ENCODE assay signal across 17 mouse cellular contexts in genomic region chr7:49025991-49026390, GRCm38 (mm10).
"Had no signal": no experiment of that assay in that cellular context is flagged by ENCODE, and none has a peak within 500 bp of the region (broad histone marks: within the 10 kb centered on the region; RNA-seq: fewer than 3 reads in every experiment).

No protein-coding gene starts in this region.

- H3K4me3 ChIP-seq: liver, embryonic 12.5 days; lung, embryonic 15.5 days; midbrain, embryonic 10.5 days; midbrain, embryonic 12.5 days; myocyte; neural tube, embryonic 13.5 days; neural tube, embryonic 15.5 days; stomach, embryonic 15.5 days had no signal

- H3K4me1 ChIP-seq: liver, embryonic 12.5 days; lung, embryonic 15.5 days; stomach, embryonic 15.5 days had no signal

- H3K27ac ChIP-seq: liver, embryonic 12.5 days; liver, embryonic 14.5 days; lung, embryonic 15.5 days; midbrain, embryonic 10.5 days; midbrain, embryonic 12.5 days; neural tube, embryonic 13.5 days; neural tube, embryonic 15.5 days; stomach, embryonic 15.5 days; stomach, postnatal 0 days had no signal

- H3K27me3 ChIP-seq: lung, embryonic 15.5 days; neural tube, embryonic 13.5 days; neural tube, embryonic 15.5 days; stomach, embryonic 15.5 days had no signal

- H3K36me3 ChIP-seq: liver, embryonic 12.5 days; lung, embryonic 15.5 days; midbrain, embryonic 10.5 days; midbrain, embryonic 12.5 days; neural tube, embryonic 13.5 days; neural tube, embryonic 15.5 days; stomach, embryonic 15.5 days had no signal

- DNase-seq: lung, postnatal 14 days; midbrain, embryonic 14.5 days; retina, postnatal 1 day; right cerebral cortex, adult 18-20 months; thymus, adult 2 months; thymus, postnatal 25 days; thymus, postnatal 4 days had no signal

- H3K9ac ChIP-seq: liver, embryonic 12.5 days; liver, embryonic 14.5 days; lung, embryonic 15.5 days; midbrain, embryonic 12.5 days; neural tube, embryonic 13.5 days; neural tube, embryonic 15.5 days; stomach, embryonic 15.5 days had no signal
